Mouse (Mus musculus): ENCODE data around the gene Rhobtb1.
A peak's percentile ranks its signal among the peaks of the same experiment; 100 is the strongest.

The Rhobtb1 gene

DNA sequence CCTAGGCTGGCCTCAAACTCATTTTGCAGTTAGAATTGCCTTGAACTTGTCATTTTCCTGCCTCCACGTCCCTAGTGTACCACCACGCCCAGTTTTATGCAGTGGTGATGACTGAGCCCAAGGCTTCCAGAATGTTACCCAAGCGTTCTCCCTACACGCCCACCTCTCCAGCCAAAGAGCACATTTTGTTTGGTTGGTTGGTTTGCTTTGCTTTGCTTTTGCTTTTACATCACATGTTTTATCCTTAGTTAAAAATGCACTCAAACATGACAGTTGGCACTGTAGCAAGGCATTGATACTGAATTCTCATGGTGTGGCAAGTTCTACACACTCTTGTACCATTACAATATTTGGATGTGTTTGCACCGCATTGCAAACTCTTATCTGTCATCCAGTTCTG is 12.0 kb downstream of the Rhobtb1 start:
- DNase-seq (ENCODE audit: low read depth, low spot score): no peak

DNA sequence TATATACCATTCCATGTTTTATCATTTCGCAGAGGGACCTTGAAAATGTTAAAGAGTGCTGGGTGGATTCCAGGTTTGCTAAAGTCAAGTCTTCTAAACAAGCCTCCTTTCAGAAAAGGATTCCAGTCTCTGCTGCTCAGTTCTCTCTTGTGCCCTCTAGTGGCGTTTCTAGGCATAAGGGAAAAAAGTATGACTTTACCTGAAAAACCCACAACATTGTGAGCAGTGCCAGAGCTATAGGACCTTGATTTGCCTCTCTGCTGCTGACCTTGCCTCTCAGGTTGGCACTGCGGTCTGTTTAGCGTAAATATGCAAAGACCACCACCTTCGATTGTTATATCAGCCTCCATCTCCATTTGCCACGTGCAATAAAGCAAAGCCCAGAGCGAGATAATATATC is 13.9 kb downstream of the Rhobtb1 start:
- DNase-seq (ENCODE audit: low read depth, low spot score): peak; percentile 67

DNA sequence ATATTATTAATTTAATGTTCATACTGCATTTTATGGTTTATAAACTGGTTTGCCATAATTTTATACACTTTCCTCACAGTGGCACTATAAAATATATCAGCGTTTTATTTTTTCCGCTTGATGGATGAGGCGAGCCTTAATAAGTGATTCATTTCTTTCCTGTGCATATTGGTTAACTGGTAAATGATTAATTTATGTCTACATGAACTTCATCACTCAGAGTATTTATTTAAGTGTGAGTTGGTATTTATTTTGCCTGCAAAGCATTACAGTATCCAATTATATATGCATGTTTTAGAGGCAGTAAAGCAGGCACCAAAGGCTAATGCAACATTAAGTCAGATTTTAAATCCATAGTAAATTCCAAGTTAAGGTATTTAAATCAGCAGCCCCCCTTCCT is 14.6 kb downstream of the Rhobtb1 start:
- no peak for DNase-seq (ENCODE audit: low read depth, low spot score)

DNA sequence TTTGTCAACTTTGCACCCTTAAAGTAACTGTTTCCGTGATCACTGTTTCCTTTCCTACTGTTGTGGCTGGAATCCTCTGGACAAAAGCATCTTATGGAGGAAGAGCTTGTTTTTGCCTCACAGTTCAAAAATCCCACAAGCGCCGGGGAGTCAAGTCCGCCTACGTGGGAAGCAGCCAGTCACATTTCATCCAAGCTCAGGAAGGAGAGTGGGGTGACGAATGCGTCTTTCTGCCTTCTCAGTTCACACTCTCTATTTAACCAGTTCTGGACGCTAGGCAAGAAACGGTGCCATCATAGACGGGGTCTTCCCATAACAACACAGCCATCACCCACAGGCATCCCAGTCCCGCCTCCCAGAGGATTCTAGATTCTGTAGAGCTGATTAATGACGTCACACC is 15.3 kb downstream of the Rhobtb1 start:
- no peak for DNase-seq (ENCODE audit: low read depth, low spot score)

DNA sequence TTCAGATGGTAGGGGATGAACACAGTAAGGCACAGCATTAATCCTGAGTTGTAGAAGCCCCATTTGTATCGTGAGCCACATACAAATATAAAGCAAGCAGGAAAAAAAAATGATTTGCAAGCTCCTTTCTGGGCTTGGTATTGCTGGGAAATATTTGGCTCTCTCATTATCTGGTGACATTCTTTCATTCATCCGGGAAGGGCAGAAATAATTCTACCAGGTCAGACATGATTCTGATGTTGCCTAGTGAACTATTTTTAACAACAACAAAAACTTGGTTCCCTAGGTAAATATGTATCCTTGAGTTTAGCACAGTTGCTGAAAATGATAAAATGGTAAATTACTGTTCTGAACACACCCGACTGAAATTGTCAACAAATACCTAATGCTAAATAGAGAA is 21.2 kb downstream of the Rhobtb1 start:
- DNase-seq (ENCODE audit: low read depth, low spot score): no peak

DNA sequence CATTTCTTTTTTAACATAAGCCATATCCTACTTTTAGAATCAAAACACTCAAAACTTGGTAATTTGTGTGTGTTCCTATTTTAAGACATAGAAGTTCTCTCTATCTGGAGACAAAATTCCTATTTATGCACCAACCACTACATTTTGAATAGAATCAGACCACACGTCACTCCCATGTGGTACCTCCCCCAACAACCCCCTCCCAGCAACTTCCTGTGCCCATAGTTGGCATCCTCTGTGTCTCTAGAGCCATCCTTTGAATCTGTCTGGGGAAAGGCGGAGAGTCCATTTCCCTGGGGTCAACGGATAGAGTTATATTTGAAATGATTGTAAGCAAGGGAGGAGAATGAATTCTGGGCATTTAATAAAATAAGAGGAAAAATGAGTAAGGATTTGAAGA is 24.9 kb downstream of the Rhobtb1 start:
- no peak for DNase-seq (ENCODE audit: low read depth, low spot score)

DNA sequence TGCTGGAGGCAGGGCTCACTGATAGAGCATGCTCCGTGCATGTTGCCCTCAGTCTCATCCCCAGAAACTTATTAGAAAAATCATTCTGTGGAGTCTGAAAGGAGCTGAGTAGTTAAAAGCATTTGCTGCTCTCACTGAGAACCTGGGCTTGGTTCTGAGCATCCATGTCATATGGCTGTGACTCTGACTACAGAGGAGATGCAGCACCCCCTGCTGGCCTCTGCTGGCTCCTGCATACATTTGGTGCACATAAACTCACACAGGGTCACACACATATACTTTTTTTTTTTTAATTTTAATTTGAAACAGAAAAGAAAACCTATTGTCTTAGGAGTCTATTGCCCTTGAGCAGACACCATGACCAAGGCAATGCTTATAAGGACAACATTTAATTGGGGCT is 28.1 kb downstream of the Rhobtb1 start:
- no peak for DNase-seq (ENCODE audit: low read depth, low spot score)

DNA sequence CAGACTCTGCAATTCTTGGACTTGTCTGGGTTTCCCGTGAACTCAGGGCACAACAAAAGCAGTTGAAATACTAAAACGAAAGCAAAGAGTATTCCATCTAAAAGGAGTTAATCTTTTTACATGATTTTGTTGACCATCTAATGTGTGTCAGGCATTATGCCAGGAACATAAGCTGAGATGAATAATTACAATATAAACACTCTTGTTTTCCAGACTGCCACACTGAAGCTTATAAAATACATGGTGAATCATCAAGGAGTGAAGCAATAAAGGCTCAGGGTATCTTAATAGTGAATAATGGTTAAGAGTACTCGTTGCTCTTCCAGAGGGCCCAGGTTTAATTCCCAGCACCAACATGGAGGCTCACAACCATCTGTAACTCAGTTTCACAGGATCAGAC is 29.8 kb downstream of the Rhobtb1 start:
- no peak for DNase-seq (ENCODE audit: low read depth, low spot score)

DNA sequence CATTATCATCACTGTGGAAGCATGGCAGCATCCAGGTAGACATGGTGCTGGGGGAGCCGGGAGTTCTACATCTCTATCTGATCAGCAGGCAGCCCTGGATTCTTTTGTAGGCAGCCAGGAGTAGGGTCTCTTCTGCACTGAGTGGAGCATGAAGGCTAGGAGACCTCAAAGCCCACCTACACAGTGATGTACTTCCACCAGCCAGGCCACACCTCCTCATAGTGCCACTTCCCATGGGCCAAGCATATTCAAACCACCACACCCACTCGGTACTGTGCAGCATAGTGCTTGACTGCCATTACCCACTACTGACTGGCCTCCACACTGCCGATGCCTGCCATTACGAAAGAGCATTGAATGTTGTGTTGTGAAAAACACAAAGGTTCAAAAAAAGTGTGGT is 33.7 kb downstream of the Rhobtb1 start:
- DNase-seq (ENCODE audit: low read depth, low spot score): no peak

DNA sequence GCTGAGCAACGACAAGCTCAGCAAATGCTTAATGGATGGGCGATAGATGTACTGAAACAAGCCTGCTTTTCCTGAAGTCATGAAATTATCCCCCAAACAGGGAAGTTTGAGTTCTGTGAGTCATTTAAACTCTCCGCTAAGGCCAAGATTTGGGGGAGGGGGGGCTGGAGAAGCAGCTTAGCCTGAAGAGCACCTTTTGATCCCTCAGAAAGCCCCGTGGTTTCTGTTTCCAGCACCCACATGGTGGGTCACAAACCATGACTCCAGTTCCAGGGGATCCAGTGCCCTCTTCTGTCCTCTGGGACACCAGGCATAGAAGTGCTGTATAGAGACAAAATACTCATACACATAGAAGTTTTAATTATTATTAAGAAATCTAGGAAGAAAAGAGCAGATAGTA is 34.2 kb downstream of the Rhobtb1 start:
- DNase-seq (ENCODE audit: low read depth, low spot score): no peak

DNA sequence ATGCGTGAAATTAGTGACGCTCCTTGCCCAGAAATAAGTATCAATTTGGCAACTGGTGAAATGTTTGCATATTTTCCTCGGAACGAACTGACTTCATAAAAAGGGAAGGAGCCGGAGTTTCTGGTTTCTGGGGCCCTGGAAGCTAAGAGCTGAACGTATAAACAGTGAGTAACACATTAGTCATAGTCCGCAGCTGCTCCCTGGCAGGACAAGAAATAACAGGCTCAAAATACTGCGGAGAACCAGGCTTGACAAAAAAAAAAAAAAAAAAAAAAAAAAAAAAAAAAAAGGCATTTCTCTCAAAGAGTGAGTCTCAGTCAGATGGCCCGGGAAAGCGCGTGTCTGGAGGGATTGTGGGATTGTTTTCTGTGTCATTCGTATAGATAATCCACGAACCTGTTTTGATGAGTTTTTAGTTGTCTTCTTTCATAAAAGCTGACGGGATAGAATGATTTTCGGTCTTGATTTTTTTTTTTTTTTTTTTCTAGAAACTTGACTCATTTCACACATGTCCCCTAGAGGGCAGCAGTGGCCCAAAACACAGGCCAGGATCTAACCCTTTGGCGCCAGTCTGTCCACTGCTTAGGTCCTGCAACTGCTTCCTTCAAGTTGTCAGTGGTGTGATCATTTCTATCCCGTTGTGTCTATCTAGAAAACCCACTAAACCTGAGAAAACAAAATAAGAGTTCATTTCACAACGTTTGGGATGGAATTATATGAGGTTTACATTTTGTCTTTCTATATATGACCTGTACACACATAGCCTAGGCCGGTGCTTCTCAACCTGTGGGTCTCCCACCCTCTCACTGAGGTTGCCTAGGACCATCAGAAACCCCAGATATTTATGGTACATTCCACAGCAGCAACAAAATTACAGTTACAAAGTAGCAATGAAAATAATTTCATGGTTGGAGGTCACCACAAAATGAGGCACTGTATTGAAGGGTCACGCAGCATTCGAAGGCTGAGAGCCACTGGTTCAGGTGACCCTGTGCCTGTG is 35.0 kb downstream of the Rhobtb1 start:
- DNase-seq (ENCODE audit: low read depth, low spot score): peak; percentile 73

DNA sequence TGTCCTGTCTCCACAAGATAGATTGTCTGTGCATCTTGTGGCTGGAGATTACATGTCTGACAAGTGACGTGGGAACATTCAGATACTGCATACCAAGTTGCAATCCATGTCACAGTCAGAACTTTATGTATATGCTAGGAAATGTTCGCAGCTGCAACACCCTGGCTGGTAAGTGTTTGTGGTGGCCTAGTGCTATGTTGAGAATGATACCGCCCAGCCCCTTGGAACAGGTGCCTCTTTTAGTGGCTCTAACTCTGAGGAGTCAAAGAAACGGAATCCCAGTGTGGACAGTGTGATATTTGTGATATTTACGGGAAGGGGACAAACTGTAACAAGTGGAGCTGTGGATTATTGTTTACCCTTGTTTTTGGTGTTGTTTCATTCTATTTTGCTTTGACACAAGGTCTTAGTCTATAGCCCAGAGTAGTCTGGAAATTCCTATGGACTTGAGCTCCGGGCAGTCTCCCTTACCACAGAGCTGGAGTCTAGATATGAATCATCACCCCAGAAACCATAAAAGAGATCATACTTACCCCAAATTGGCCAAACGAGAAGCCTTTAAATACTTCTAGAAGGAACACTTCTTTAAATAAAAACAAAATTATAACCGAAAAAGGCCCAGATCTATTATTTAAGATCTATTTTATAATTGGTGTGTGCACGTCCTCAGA is 36.7 kb downstream of the Rhobtb1 start:
- no peak for DNase-seq (ENCODE audit: low read depth, low spot score)

DNA sequence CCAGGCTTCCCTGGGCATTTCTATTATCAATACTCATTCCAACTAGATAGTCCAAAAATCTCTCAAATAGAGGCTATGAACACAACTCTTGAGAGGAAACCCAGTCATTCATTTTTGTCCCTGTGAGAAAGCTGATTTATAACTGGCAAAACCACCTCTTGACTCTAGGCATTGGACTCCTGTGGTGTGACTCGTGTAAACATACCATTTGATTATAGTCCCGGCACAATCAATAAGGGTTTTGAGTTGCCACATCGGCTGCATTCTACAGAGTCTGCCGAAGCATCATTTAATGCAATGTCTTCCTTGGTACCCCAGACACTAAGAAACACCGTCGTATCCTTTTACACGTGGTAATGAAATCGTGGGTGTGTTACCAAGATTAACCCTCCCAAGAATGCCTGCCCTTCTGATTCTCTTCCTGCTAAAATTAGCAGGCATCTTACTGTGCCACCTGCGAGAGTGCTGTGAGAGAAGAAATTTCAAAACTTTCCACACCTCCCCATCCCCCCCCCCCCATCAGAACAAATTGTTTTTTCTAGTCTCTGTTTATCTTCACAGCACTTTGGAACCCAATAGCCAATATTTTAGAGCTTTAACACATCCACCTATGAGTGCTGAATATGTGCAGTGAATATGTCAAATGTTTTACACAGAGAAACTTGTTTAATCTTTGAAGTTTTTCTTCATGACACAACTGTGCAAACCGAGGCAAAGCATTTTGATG is 39.4 kb downstream of the Rhobtb1 start:
- DNase-seq (ENCODE audit: low read depth, low spot score): no peak

DNA sequence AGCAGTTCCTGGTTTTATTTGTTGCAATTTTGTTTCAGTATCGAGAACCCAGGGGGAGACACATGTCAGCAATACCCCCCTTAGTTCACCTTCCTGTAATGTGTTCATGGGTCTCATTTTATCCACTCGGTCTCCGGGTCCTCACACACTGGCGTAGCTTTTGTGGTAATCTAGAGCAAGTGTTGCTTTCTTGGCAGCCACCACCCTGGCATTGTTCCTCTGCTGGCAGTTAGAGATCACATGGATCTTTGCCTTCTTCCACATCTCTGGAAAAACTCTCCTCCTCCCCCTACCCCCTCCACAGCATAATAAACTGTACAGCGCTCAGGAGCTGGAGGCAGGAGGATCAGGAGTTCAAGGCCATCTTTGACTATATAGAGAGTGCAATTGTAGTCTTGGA is 41.0 kb downstream of the Rhobtb1 start:
- DNase-seq (ENCODE audit: low read depth, low spot score): no peak

DNA sequence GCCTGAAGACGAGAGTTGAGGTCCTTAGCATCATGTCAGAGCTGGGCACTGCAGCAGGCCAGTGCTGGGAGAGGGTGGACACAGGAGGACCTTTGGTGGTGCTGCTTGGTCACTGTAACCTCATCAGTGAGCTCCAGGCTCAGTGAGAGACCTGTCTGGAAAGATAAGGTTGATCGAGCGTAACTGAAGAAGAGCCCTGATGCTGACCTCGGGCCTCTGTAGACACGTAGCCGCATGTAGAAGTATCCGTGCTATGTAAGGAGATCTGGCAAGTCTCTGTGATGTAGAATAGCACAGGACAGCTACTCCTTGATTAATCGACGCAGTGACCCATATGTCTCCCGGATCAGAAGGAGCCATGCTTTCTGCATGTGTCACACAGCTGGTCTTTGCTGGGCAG is 42.5 kb downstream of the Rhobtb1 start:
- DNase-seq (ENCODE audit: low read depth, low spot score): no peak

DNA sequence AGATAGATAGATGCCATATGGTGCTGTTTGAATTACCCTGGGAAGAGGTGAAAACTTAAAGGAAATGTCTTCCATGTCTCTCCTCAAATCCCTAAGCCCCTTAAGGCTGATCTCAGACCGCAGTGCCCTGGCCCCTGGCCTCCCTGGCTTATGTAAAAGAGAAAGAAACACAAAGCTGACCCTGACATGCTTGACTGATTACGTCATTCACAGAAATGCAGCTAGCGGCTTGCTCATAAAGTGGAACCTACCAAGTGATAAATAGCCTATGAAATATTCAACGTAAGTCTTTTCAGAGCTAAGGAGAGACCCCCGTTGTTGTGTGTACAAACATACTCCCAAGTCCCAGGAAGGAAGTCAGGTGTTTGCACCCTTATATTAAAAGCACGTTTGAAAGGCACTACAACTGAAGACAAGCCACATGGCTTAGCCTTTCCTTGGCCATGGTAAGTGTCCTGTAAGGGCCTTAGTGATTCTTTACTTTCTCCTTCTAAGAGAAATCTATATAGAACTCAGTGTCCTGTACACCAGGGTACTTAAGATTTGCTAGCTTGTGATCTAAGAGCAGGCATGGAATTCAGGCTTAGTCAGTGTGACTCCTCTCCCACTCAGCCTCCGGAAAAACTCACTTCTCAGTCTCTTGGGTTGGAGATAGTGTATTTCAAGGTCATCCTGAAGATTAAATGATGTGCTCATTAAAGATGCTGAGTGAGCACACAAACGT is 53.6 kb downstream of the Rhobtb1 start:
- DNase-seq (ENCODE audit: low read depth, low spot score): no peak

DNA sequence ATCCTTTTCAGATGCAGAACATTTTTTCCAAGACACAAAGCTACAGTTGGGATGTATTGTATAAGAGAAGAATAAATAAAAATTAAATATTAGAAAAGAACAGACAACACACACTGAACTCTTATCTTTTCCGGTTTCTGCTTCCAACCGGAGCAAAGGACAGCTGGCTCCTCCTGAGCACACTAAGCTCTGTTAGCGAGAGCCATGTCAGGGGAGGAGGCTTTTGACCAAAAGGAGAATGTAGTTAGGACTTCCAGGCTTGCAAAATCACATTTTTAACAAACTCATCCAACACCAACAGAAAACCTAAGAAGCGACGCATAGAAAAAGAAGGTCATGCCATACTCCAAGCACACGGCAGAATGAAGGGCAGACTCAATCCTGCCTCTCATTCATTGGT is 54.8 kb downstream of the Rhobtb1 start:
- no peak for DNase-seq (ENCODE audit: low read depth, low spot score)

DNA sequence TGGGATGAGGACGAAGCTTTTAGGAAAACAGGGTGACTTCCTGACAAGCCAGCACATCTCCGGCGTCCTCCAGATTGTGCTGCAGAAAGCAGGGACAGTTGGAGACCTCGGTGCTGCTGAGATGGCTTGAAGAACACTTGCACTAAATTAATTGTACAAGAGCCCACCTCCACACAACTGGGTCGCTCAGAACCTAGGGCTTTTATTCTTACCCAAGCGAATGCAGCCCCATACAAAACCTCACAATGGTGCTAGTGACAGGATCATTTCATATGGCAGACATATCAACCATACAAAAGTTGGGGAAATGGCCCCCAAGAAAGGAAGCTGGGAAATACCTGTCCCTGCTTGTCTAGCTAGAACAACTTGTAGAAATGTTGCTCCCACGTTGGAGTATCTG is 56.2 kb downstream of the Rhobtb1 start:
- no peak for DNase-seq (ENCODE audit: low read depth, low spot score)

DNA sequence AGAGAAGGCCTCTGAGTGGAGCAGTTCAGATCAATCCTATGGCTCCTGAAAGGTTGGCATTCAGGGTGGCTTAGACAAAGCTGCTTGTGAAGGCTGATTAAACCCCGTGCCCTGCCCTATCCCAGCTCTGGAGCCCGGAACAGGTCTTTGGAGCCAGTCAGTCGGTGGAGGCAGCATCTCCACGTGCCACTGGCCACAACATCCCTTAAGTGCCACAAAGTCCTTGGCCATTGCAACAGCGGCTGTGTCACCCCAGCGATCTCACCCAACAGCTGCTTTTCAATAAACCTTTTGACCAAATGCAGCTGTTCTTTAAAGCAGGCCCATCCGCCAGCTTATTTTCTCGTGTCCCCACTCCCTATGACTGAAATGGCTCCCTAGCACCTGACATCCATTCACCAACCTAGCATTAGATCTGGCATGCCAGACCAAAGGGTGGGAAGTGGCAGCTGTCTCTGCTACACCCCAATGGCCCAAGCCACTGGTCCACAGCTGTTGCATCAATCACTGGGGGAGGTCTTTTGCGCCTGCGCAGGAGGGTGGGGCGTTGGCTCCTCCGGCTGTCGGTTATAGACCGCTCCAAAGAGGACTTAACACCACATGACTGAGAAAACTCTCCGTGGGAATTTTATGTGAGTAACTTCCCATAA is 56.9 kb downstream of the Rhobtb1 start:
- DNase-seq (ENCODE audit: low read depth, low spot score): no peak

DNA sequence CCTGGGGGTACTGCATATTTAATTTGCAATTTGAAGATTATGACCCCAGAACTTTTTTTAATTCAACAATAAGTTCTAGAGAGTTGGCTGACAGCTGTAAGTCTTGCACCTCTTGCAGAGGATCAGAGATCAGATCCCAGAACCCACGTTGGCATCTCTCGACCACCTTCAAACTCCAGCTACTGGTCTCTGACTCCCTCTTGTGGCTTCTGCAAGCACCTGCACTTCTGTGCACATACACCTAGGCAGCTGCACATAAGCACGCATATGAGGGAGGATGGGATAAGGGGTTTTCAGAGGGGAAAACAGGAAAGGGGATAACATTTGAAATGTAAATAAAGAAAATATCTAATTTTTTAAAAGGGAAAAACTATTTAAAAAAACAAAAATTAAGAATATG is 57.5 kb downstream of the Rhobtb1 start:
- DNase-seq (ENCODE audit: low read depth, low spot score): no peak

DNA sequence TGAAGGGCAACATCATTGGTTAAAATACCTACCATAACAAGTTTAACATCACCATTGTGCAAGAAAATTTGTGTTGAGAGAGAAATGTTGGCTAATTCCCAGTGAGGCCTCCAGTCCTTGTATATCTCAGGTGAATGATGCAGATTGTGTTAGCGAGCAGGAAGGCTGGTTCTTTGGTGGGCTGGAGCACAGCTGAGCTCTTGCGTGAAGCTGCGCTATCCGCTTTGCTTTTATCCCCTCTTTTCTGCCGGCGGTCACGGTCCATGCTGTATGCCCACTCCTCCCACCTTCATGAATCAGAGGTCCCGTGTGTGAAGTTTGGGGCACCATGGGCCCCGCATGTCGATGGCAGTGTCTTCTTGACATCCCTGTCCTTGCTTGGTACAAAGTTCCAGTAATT is 58.8 kb downstream of the Rhobtb1 start:
- no peak for DNase-seq (ENCODE audit: low read depth, low spot score)
